Mouse (Mus musculus) left cerebral cortex, postnatal 10 days (tissue): ENCODE measurements around the gene Tmsb15b2. TPM values are rescaled to one million over a fixed set of nuclear protein-coding genes. Genes with fewer than 3 reads are reported as not detected.

Experiments used
- total RNA-seq, 2 experiments: library from RNA; stranded (reverse); gene quantifications; 2 replicates each; pipeline ENCODE4 v1.2.3; 2021

Tmsb15b2 gene
- total RNA-seq, 2 experiments from 2014 or later = 25.1 to 47.4 TPM

Other genes with a start within 250 kb of the Tmsb15b2 start
- 100 to 1,000 TPM; 384 to 412 TPM for gene Morf4l2, start 231.8 kb downstream of the Tmsb15b2 start, total RNA-seq
- not detected for gene Glra4, start 195.4 kb downstream of the Tmsb15b2 start, total RNA-seq
- 100 to 1,000 TPM in 1 of 2 experiments, 10 to 100 TPM in 1; 91.6 to 184 TPM for gene Plp1, start 152.8 kb downstream of the Tmsb15b2 start, total RNA-seq
- gene Rab9b, start 106.7 kb downstream of the Tmsb15b2 start, total RNA-seq = 10 to 100 TPM; 22.7 to 25.3 TPM
- not detected for gene H2bfm, start 48.2 kb downstream of the Tmsb15b2 start, total RNA-seq
- 1 to 10 TPM; 3.1 to 4.3 TPM for gene Tmsb15l, start 1.4 kb upstream of the Tmsb15b2 start, total RNA-seq
- 10 to 100 TPM in 1 of 2 experiments, 1 to 10 TPM in 1; 6.8 to 20.8 TPM for gene Tmsb15b1, start 1.4 kb upstream of the Tmsb15b2 start, total RNA-seq
- gene Zcchc18, start 17.7 kb upstream of the Tmsb15b2 start, total RNA-seq = 100 to 1,000 TPM; 300 to 302 TPM
- gene Slc25a53, start 62.8 kb upstream of the Tmsb15b2 start, total RNA-seq = 10 to 100 TPM; 17.5 to 30.4 TPM
- 10 to 100 TPM in 1 of 2 experiments, 1 to 10 TPM in 1; 9.4 to 10.6 TPM for gene Fam199x, start 74.1 kb upstream of the Tmsb15b2 start, total RNA-seq
- gene Esx1, start 146.6 kb upstream of the Tmsb15b2 start, total RNA-seq = not detected